Comparison of ENCODE assay signal across 22 mouse cellular contexts in genomic region chr6:32120931-32121330, GRCm38 (mm10).
"Had no signal": no experiment of that assay in that cellular context is flagged by ENCODE, and none has a peak within 500 bp of the region (broad histone marks: within the 10 kb centered on the region; RNA-seq: fewer than 3 reads in every experiment).

No protein-coding gene starts in this region.

- H3K4me3 ChIP-seq: lung, embryonic 15.5 days; megakaryocyte, embryonic 14.5 days; midbrain, embryonic 10.5 days; midbrain, embryonic 12.5 days; myocyte; neural tube, embryonic 13.5 days; neural tube, embryonic 15.5 days had no signal

- H3K4me2 ChIP-seq: lung, embryonic 15.5 days; midbrain, embryonic 12.5 days; neural tube, embryonic 13.5 days; neural tube, embryonic 15.5 days had no signal

- H3K27me3 ChIP-seq: lung, embryonic 15.5 days; megakaryocyte, embryonic 14.5 days; midbrain, embryonic 12.5 days; neural tube, embryonic 13.5 days; neural tube, embryonic 15.5 days had no signal

- DNase-seq: liver, postnatal 0 days; lung, adult 2 months; lung, postnatal 14 days; lung, postnatal 36 days; midbrain, embryonic 14.5 days; right cerebral cortex, adult 18-20 months; right cerebral cortex, postnatal 25 days; right cerebral cortex, postnatal 4 days; spleen, adult 18-20 months; thymus, adult 18-20 months; thymus, postnatal 25 days; thymus, postnatal 4 days had no signal

- H3K4me1 ChIP-seq: lung, embryonic 15.5 days; megakaryocyte, embryonic 14.5 days; midbrain, embryonic 10.5 days; midbrain, embryonic 12.5 days; neural tube, embryonic 13.5 days; neural tube, embryonic 15.5 days had no signal

- ATAC-seq: liver, postnatal 0 days; lung, postnatal 0 days; midbrain, embryonic 16.5 days had no signal

- H3K9ac ChIP-seq: liver, postnatal 0 days; lung, embryonic 15.5 days; midbrain, embryonic 12.5 days; neural tube, embryonic 13.5 days; neural tube, embryonic 15.5 days had no signal

- H3K9me3 ChIP-seq: lung, embryonic 15.5 days; megakaryocyte, embryonic 14.5 days; midbrain, embryonic 10.5 days; midbrain, embryonic 12.5 days; neural tube, embryonic 13.5 days; neural tube, embryonic 15.5 days had no signal

- H3K27ac ChIP-seq: lung, embryonic 15.5 days; macrophage; midbrain, embryonic 10.5 days; midbrain, embryonic 12.5 days; neural tube, embryonic 13.5 days; neural tube, embryonic 15.5 days had no signal

- H3K36me3 ChIP-seq: lung, embryonic 15.5 days; midbrain, embryonic 10.5 days; midbrain, embryonic 12.5 days; neural tube, embryonic 13.5 days; neural tube, embryonic 15.5 days had no signal
